Mouse (Mus musculus) gastrocnemius, adult 18-20 months (tissue): ENCODE data around the gene Dao. TPM values are rescaled to one million over a fixed set of nuclear protein-coding genes. Genes with fewer than 3 reads are reported as not detected.

ENCODE experiments used
- DNase-seq: peaks from one replicate; pipeline ENCODE4 v3.0.0; 2021; ENCODE audit warnings: low spot score
- total RNA-seq, 2 experiments: library from RNA; stranded (reverse); gene quantifications; 2 replicates each; pipeline ENCODE4 v1.2.3; 2021

The Dao gene
- total RNA-seq, 2 experiments from 2014 or later = not detected

GRCm38 (mm10) chr5:114067982-114068381, 64.5 kb downstream of the Dao start:
- no peak for DNase-seq

- DNase-seq = no peak
These were observed 67.4 kb downstream of the Dao start for GRCm38 (mm10) chr5:114070858-114071257.

GRCm38 (mm10) chr5:114072262-114072661, 68.8 kb downstream of the Dao start:
- DNase-seq = no peak

Other genes with a start within 250 kb of the Dao start
- 1 to 10 TPM; 6.8 to 8.3 TPM for gene Sart3, start 231.2 kb upstream of the Dao start, total RNA-seq
- 100 to 1,000 TPM; 159 to 182 TPM for gene Iscu, start 231.0 kb upstream of the Dao start, total RNA-seq
- gene Tmem119, start 203.2 kb upstream of the Dao start, total RNA-seq = 1 to 10 TPM in 1 of 2 experiments, under 1 TPM in 1; 0.93 to 1.1 TPM
- gene Selplg, start 171.1 kb upstream of the Dao start, total RNA-seq = under 1 TPM; 0.85 to 0.87 TPM
- gene Coro1c, start 94.9 kb upstream of the Dao start, total RNA-seq = 10 to 100 TPM in 1 of 2 experiments, 1 to 10 TPM in 1; 8.9 to 12.7 TPM
- 1 to 10 TPM; 7.2 to 7.7 TPM for gene Ssh1, start 9.8 kb upstream of the Dao start, total RNA-seq
- 1 to 10 TPM; 7.2 to 8.2 TPM for gene Usp30, start 61.8 kb downstream of the Dao start, total RNA-seq
- not detected for gene Svop, start 87.9 kb downstream of the Dao start, total RNA-seq
- 1 to 10 TPM in 1 of 2 experiments, under 1 TPM in 1; 0.53 to 1.0 TPM for gene Alkbh2, start 124.5 kb downstream of the Dao start, total RNA-seq
- gene Ung, start 126.7 kb downstream of the Dao start, total RNA-seq = 1 to 10 TPM; 6.0 to 9.2 TPM
- 100 to 1,000 TPM; 154 to 158 TPM for gene Acacb, start 142.8 kb downstream of the Dao start, total RNA-seq